Mouse (Mus musculus): Measurements from ENCODE around the gene Arhgef7. TPM values are rescaled to one million over a fixed set of nuclear protein-coding genes. Genes with fewer than 3 reads are reported as not detected.

Gene Arhgef7
- polyA plus RNA-seq, 1 experiment, result 27.4 TPM

DNA sequence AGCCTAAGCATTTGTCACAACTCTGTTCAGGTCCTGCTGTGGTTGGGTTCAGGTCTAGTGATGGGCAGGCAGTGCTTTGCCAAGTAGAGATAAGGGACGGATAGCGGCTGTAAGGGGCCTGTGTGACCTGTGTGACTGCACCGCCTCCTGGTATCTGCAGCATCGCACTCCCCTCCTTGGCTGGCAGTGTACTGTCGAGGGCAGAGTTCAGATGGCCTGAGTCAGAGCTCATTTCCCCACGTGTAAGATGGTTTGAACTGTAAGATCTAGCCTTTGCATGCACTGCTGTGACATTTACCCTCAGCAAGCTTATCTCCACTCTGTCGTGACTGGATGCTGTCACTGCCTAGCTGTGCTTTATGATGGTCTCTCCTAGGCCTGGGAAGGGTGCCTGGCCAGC is 48.4 kb downstream of the Arhgef7 start:
- peak overlapping the region; percentile 64; the same call in 1 of the 2 replicates for H3K27ac ChIP-seq (ENCODE audit: insufficient read depth, low read depth, low read length)
- H3K36me3 ChIP-seq (ENCODE audit: control insufficient read depth, insufficient read depth, low read length), result no peaks in the 10 kb centered on the region
- WGBS, result 11% methylated on average over 7 of the region's 7 CpGs
- H3K4me1 ChIP-seq (ENCODE audit: control insufficient read depth, insufficient read depth, insufficient read length, low read length), result peaks cover 32% of the 10 kb centered on the region
- TF ChIP-seq POLR2A (IDR thresholded peaks at IDR 0.05; ENCODE audit: low read depth, low read length), result no peak
- no peak for TF ChIP-seq CTCF (IDR thresholded peaks at IDR 0.05; ENCODE audit: extremely low read depth, insufficient read length, insufficient replicate concordance, low read depth, low read length)
- H3K4me3 ChIP-seq (ENCODE audit: low read depth, low read length), result no peak overlapping the region
- no peaks in the 10 kb centered on the region for H3K27me3 ChIP-seq (ENCODE audit: control insufficient read depth, insufficient read depth, low read length)

DNA sequence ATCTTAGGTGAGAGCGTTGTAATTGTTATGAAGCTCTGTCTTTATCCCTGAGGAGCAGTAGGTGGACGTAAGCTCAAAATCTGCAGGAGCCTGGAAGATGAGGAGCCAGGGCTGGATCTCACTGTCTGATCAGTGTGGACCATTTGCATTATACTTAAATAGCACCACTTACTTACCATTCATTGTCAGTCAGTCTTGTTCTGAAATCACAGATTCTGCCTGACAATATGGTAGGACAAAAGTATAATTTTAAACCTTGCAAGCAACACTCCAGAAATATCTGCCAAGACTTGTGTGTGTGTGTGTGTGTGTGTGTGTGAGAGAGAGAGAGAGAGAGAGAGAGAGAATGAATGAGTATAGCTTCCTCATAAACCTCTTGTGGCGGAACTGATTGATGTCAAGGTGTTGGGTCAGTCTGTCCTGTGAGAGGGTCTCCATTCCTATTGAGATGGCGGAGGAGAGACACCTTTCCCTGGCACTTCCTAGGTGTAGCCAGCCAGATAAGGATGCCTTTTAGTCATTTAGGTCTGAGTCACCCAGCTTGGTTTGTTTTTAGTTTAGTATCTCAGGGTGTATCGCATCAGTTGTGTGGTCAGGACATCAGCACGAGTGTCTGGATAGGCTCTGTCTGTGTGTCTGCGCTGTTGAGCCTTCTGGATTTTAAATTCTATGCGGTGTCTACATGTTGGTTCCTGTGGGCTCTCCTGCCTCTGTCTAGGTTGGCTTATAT is 49.1 kb downstream of the Arhgef7 start:
- Histone ChIP-seq H3K4me3 (ENCODE audit: low read depth, low read length) (no peak overlapping the region), H3K27me3 (ENCODE audit: control insufficient read depth, insufficient read depth, low read length) (no peaks in the 10 kb centered on the region), H3K4me1 (ENCODE audit: control insufficient read depth, insufficient read depth, insufficient read length, low read length) (peaks cover 30% of the 10 kb centered on the region), H3K27ac (ENCODE audit: insufficient read depth, low read depth, low read length) (peak overlapping the region; percentile 64), H3K36me3 (ENCODE audit: control insufficient read depth, insufficient read depth, low read length) (peaks cover 4% of the 10 kb centered on the region; the same call in 1 of the 2 replicates)
- WGBS, result 87% methylated on average over 8 of the region's 8 CpGs
- no peak for TF ChIP-seq CTCF (IDR thresholded peaks at IDR 0.05; ENCODE audit: extremely low read depth, insufficient read length, insufficient replicate concordance, low read depth, low read length)
- no peak for TF ChIP-seq POLR2A (IDR thresholded peaks at IDR 0.05; ENCODE audit: low read depth, low read length)

DNA sequence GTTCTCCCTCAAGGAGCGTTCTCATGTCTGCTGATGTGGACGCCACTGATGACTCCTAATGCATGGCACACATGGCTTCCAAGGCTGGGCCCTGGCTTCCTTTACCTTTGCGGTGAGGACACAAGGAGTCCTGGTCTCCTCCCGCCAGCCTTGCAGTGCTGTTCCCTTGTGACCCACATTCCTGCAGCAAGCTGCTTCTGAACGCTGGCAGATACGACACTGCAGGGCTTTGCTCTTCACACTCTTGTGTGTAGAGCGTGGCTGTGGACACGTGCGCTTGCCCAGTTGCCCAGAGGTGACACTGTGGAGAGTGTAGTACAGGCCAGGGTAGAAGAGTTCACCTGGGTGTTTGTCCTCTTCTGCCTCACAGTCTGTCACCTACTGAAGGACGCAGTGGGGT is 49.7 kb downstream of the Arhgef7 start:
- peaks cover 7% of the 10 kb centered on the region for H3K36me3 ChIP-seq (ENCODE audit: control insufficient read depth, insufficient read depth, low read length)
- no peaks in the 10 kb centered on the region for H3K27me3 ChIP-seq (ENCODE audit: control insufficient read depth, insufficient read depth, low read length)
- 88% methylated on average over 10 of the region's 10 CpGs for WGBS
- H3K4me3 ChIP-seq (ENCODE audit: low read depth, low read length), result no peak overlapping the region
- peaks cover 28% of the 10 kb centered on the region for H3K4me1 ChIP-seq (ENCODE audit: control insufficient read depth, insufficient read depth, insufficient read length, low read length)
- H3K27ac ChIP-seq (ENCODE audit: insufficient read depth, low read depth, low read length), result no peak overlapping the region
- TF ChIP-seq POLR2A (IDR thresholded peaks at IDR 0.05; ENCODE audit: low read depth, low read length), result no peak
- TF ChIP-seq CTCF (IDR thresholded peaks at IDR 0.05; ENCODE audit: extremely low read depth, insufficient read length, insufficient replicate concordance, low read depth, low read length), result no peak

DNA sequence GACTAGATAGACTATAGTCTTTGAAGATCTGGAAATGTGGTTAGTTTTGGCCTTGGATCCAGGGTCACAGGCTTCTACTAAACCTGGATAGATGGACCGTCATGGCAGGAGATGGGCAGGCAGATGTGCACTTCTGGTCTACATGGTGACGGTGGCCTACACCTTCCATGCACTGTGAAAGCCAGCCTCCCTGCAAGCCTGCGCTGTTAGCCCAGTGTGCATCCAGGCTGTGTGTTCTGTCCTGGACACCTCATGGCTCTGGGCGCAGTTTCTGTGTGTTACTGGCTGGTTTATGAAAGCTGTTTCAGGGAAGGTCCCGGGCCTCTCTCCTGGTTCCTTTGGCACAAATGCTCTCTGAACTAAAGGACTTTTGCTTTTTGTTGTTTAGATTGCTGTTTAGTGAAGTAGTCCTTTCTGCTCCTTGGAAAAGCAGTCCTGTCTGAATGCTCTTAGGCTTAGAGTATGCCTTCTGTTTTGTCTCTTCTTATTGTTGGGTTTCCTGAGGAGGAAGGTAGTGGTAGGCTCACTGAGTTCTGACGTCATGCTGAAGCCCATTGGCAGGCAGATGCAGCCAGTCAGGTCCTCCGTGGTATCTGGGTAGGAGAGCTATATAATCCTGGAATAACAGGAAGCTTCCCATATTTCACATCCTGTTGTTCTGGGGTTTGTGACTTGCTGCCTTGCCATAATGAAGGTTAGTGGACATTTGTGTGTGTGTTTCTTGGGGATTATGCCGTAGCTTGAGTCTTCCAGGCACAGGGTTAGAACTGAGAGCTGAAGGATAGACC is 51.3 kb downstream of the Arhgef7 start:
- H3K27me3 ChIP-seq (ENCODE audit: control insufficient read depth, insufficient read depth, low read length), result no peaks in the 10 kb centered on the region
- H3K36me3 ChIP-seq (ENCODE audit: control insufficient read depth, insufficient read depth, low read length), result peaks cover 23% of the 10 kb centered on the region
- no peak for TF ChIP-seq CTCF (IDR thresholded peaks at IDR 0.05; ENCODE audit: extremely low read depth, insufficient read length, insufficient replicate concordance, low read depth, low read length)
- TF ChIP-seq POLR2A (IDR thresholded peaks at IDR 0.05; ENCODE audit: low read depth, low read length), result no peak
- 0 out of 2 replicates have a peak overlapping the region, but pooled peaks have one; percentile 13 for H3K27ac ChIP-seq (ENCODE audit: insufficient read depth, low read depth, low read length)
- WGBS, result 76% methylated on average over 8 of the region's 8 CpGs
- H3K4me3 ChIP-seq (ENCODE audit: low read depth, low read length), result no peak overlapping the region
- peaks cover 27% of the 10 kb centered on the region for H3K4me1 ChIP-seq (ENCODE audit: control insufficient read depth, insufficient read depth, insufficient read length, low read length)

DNA sequence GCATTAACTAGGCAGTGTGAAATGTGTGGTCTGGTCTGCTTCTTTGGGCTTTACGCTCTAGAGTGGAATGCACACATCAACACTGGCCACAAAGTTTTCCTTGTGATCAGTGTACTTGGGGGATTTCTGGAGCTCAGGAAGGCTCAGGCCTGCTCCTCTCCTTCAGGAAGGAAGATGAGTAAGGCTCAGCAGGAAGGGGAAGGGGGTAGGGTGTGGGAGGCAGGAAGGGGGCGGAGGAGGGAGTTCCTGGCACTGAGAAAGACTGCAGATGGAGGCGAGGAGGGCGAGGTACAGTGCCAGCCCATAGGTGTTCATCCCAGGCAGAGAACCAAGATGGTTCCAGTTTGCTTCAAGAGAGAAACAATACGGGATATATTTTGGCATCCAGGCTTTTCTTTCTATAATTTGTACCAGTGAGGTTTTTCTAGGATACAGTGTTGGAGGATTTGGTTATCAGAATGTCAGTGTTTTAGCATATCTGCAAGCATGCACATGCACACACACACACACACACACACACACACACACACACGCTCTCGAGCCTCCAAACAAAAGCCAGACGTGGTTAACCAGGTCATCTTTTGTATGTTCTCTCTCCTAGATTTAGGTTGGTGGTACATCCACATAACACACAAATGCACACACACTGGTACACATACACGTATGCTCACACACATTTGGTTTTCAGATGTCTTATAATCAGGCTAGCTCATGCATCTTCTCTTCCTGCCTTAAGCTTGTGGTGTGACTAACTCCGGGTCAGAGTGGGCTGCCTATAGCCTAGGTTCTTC is 52.5 kb downstream of the Arhgef7 start:
- Histone ChIP-seq H3K27ac (ENCODE audit: insufficient read depth, low read depth, low read length) (peak overlapping the region; percentile 13; the same call in 1 of the 2 replicates), H3K4me3 (ENCODE audit: low read depth, low read length) (no peak overlapping the region), H3K4me1 (ENCODE audit: control insufficient read depth, insufficient read depth, insufficient read length, low read length) (peaks cover 15% of the 10 kb centered on the region), H3K36me3 (ENCODE audit: control insufficient read depth, insufficient read depth, low read length) (peaks cover 27% of the 10 kb centered on the region), H3K27me3 (ENCODE audit: control insufficient read depth, insufficient read depth, low read length) (no peaks in the 10 kb centered on the region)
- TF ChIP-seq CTCF (IDR thresholded peaks at IDR 0.05; ENCODE audit: extremely low read depth, insufficient read length, insufficient replicate concordance, low read depth, low read length) (no peak), POLR2A (IDR thresholded peaks at IDR 0.05; ENCODE audit: low read depth, low read length) (no peak)
- WGBS, result 80% methylated on average over 10 of the region's 10 CpGs

GRCm38 (mm10) chr8:11780641-11781040 is 53.1 kb downstream of the Arhgef7 start:
- no peak overlapping the region for H3K4me3 ChIP-seq (ENCODE audit: low read depth, low read length)
- WGBS, result 62% methylated on average over 4 of the region's 4 CpGs
- no peak for TF ChIP-seq POLR2A (IDR thresholded peaks at IDR 0.05; ENCODE audit: low read depth, low read length)
- no peak for TF ChIP-seq CTCF (IDR thresholded peaks at IDR 0.05; ENCODE audit: extremely low read depth, insufficient read length, insufficient replicate concordance, low read depth, low read length)

More at GRCm38 (mm10) chr8:11780641-11781040, 53.1 kb downstream of the Arhgef7 start:
- Histone ChIP-seq H3K36me3 (ENCODE audit: control insufficient read depth, insufficient read depth, low read length) (peaks cover 28% of the 10 kb centered on the region), H3K27ac (ENCODE audit: insufficient read depth, low read depth, low read length) (no peak overlapping the region), H3K27me3 (ENCODE audit: control insufficient read depth, insufficient read depth, low read length) (no peaks in the 10 kb centered on the region), H3K4me1 (ENCODE audit: control insufficient read depth, insufficient read depth, insufficient read length, low read length) (peaks cover 9% of the 10 kb centered on the region)

Measured in small intestine, adult 2 months (tissue).